Mouse (Mus musculus): ENCODE data around the gene Slc26a10. TPM values are rescaled to one million over a fixed set of nuclear protein-coding genes. Genes with fewer than 3 reads are reported as not detected.
"Not testable (repeated sequence)": the region's sequence is repeated elsewhere in the genome, so short reads cannot be mapped to it uniquely, and the experiment has no call there.

Gene Slc26a10
- total and polyA plus RNA-seq, 3 experiments: 13.2 to 40.5 (median 14.7) TPM

- H3K79me2 ChIP-seq (replicated peaks; ENCODE audit: control insufficient read depth, insufficient read depth, low read length): no peaks in the 10 kb centered on the region
- 97% methylated on average over 2 of the region's 2 CpGs for WGBS
- H3K4me3 ChIP-seq: no peak overlapping the region
- intact Hi-C loops (cut with DNase I): no loop called here
- H3K36me3 ChIP-seq (ENCODE audit: control insufficient read depth, insufficient read depth, low read length): no peaks in the 10 kb centered on the region
- H3K9ac ChIP-seq (ENCODE audit: low read depth, low read length): no peak overlapping the region
- TF ChIP-seq CTCF (IDR thresholded peaks at IDR 0.05) (no peak), EP300 (IDR thresholded peaks at IDR 0.05; ENCODE audit: insufficient read depth, low read depth, low read length) (no peak), POLR2A (IDR thresholded peaks at IDR 0.05; ENCODE audit: insufficient read depth, low read depth, low read length) (no peak)
- no peaks in the 10 kb centered on the region for H3K4me1 ChIP-seq (ENCODE audit: control insufficient read depth, insufficient read depth, low read length)
- no peak for DNase-seq
- no peak overlapping the region for H3K27ac ChIP-seq
- no peaks in the 10 kb centered on the region for H3K27me3 ChIP-seq (ENCODE audit: control insufficient read depth, insufficient read depth, low read length)
These were observed 26.2 kb downstream of the Slc26a10 start for GRCm38 (mm10) chr10:127154241-127154640.

- intact Hi-C loops (cut with DNase I): no loop called here
- H3K4me1 ChIP-seq (ENCODE audit: control insufficient read depth, insufficient read depth, low read length): no peaks in the 10 kb centered on the region
- no peak overlapping the region for H3K27ac ChIP-seq
- 93% methylated on average over 7 of the region's 7 CpGs for WGBS
- H3K36me3 ChIP-seq (ENCODE audit: control insufficient read depth, insufficient read depth, low read length): no peaks in the 10 kb centered on the region
- no peak overlapping the region for H3K9ac ChIP-seq (ENCODE audit: low read depth, low read length)
- no peak overlapping the region for H3K4me3 ChIP-seq
- no peaks in the 10 kb centered on the region for H3K79me2 ChIP-seq (replicated peaks; ENCODE audit: control insufficient read depth, insufficient read depth, low read length)
- TF ChIP-seq CTCF (IDR thresholded peaks at IDR 0.05): no peak
- no peak for TF ChIP-seq POLR2A (IDR thresholded peaks at IDR 0.05; ENCODE audit: insufficient read depth, low read depth, low read length)
- no peak for TF ChIP-seq EP300 (IDR thresholded peaks at IDR 0.05; ENCODE audit: insufficient read depth, low read depth, low read length)
- no peaks in the 10 kb centered on the region for H3K27me3 ChIP-seq (ENCODE audit: control insufficient read depth, insufficient read depth, low read length)
- DNase-seq: no peak
These were observed 27.1 kb downstream of the Slc26a10 start for GRCm38 (mm10) chr10:127153323-127153722.

- H3K27me3 ChIP-seq (ENCODE audit: control insufficient read depth, insufficient read depth, low read length); H3K27ac ChIP-seq; H3K79me2 ChIP-seq (replicated peaks; ENCODE audit: control insufficient read depth, insufficient read depth, low read length); DNase-seq; H3K4me1 ChIP-seq (ENCODE audit: control insufficient read depth, insufficient read depth, low read length); H3K36me3 ChIP-seq (ENCODE audit: control insufficient read depth, insufficient read depth, low read length); H3K4me3 ChIP-seq; intact Hi-C loops (cut with DNase I); H3K9ac ChIP-seq (ENCODE audit: low read depth, low read length): not testable (repeated sequence)
- WGBS: 82% methylated on average over 10 of the region's 10 CpGs
These were observed 27.9 kb downstream of the Slc26a10 start for GRCm38 (mm10) chr10:127152556-127152955.

- H3K36me3 ChIP-seq (ENCODE audit: control insufficient read depth, insufficient read depth, low read length); H3K27ac ChIP-seq; H3K4me1 ChIP-seq (ENCODE audit: control insufficient read depth, insufficient read depth, low read length); H3K79me2 ChIP-seq (replicated peaks; ENCODE audit: control insufficient read depth, insufficient read depth, low read length); DNase-seq; H3K4me3 ChIP-seq; intact Hi-C loops (cut with DNase I); H3K9ac ChIP-seq (ENCODE audit: low read depth, low read length); H3K27me3 ChIP-seq (ENCODE audit: control insufficient read depth, insufficient read depth, low read length): not testable (repeated sequence)
- 86% methylated on average over 3 of the region's 3 CpGs for WGBS
These were observed 29.2 kb downstream of the Slc26a10 start for GRCm38 (mm10) chr10:127151233-127151632.

GRCm38 (mm10) chr10:127150471-127150872 is 30.0 kb downstream of the Slc26a10 start:
- H3K4me1 ChIP-seq (ENCODE audit: control insufficient read depth, insufficient read depth, low read length): no peaks in the 10 kb centered on the region
- DNase-seq: no peak
- no peaks in the 10 kb centered on the region for H3K27me3 ChIP-seq (ENCODE audit: control insufficient read depth, insufficient read depth, low read length)
- TF ChIP-seq CTCF (IDR thresholded peaks at IDR 0.05): no peak
- TF ChIP-seq POLR2A (IDR thresholded peaks at IDR 0.05; ENCODE audit: insufficient read depth, low read depth, low read length): no peak
- TF ChIP-seq EP300 (IDR thresholded peaks at IDR 0.05; ENCODE audit: insufficient read depth, low read depth, low read length): no peak
- intact Hi-C loops (cut with DNase I): no loop called here
- H3K27ac ChIP-seq: no peak overlapping the region
- H3K79me2 ChIP-seq (replicated peaks; ENCODE audit: control insufficient read depth, insufficient read depth, low read length): no peaks in the 10 kb centered on the region
- 66% methylated on average over 4 of the region's 4 CpGs for WGBS
- no peaks in the 10 kb centered on the region for H3K36me3 ChIP-seq (ENCODE audit: control insufficient read depth, insufficient read depth, low read length)
- no peak overlapping the region for H3K4me3 ChIP-seq
- no peak overlapping the region for H3K9ac ChIP-seq (ENCODE audit: low read depth, low read length)

GRCm38 (mm10) chr10:127147135-127147534 is 33.3 kb downstream of the Slc26a10 start:
- 56% methylated on average over 6 of the region's 6 CpGs for WGBS
- Histone ChIP-seq H3K9ac (ENCODE audit: low read depth, low read length) (no peak overlapping the region), H3K79me2 (replicated peaks; ENCODE audit: control insufficient read depth, insufficient read depth, low read length) (no peaks in the 10 kb centered on the region), H3K36me3 (ENCODE audit: control insufficient read depth, insufficient read depth, low read length) (no peaks in the 10 kb centered on the region), H3K4me3 (no peak overlapping the region), H3K27ac (no peak overlapping the region), H3K4me1 (ENCODE audit: control insufficient read depth, insufficient read depth, low read length) (no peaks in the 10 kb centered on the region), H3K27me3 (ENCODE audit: control insufficient read depth, insufficient read depth, low read length) (no peaks in the 10 kb centered on the region)
- TF ChIP-seq POLR2A (IDR thresholded peaks at IDR 0.05; ENCODE audit: insufficient read depth, low read depth, low read length): no peak
- TF ChIP-seq EP300 (IDR thresholded peaks at IDR 0.05; ENCODE audit: insufficient read depth, low read depth, low read length): no peak
- TF ChIP-seq CTCF (IDR thresholded peaks at IDR 0.05): no peak
- intact Hi-C loops (cut with DNase I): no loop called here
- DNase-seq: no peak

- 74% methylated on average over 5 of the region's 5 CpGs for WGBS
- TF ChIP-seq CTCF (IDR thresholded peaks at IDR 0.05) (no peak), EP300 (IDR thresholded peaks at IDR 0.05; ENCODE audit: insufficient read depth, low read depth, low read length) (no peak), POLR2A (IDR thresholded peaks at IDR 0.05; ENCODE audit: insufficient read depth, low read depth, low read length) (no peak)
- Histone ChIP-seq H3K9ac (ENCODE audit: low read depth, low read length) (no peak overlapping the region), H3K36me3 (ENCODE audit: control insufficient read depth, insufficient read depth, low read length) (no peaks in the 10 kb centered on the region), H3K27ac (no peak overlapping the region), H3K79me2 (replicated peaks; ENCODE audit: control insufficient read depth, insufficient read depth, low read length) (no peaks in the 10 kb centered on the region), H3K27me3 (ENCODE audit: control insufficient read depth, insufficient read depth, low read length) (no peaks in the 10 kb centered on the region), H3K4me3 (no peak overlapping the region), H3K4me1 (ENCODE audit: control insufficient read depth, insufficient read depth, low read length) (no peaks in the 10 kb centered on the region)
- DNase-seq: no peak
- intact Hi-C loops (cut with DNase I): no loop called here
These were observed 35.1 kb downstream of the Slc26a10 start for GRCm38 (mm10) chr10:127145303-127145702.
